In genomic region chr6:115241131-115241699, GRCm38 (mm10) we compare ENCODE assay signal across 20 mouse cellular contexts. TPM values are rescaled to one million over a fixed set of nuclear protein-coding genes. Genes with fewer than 3 reads are reported as not detected.
A peak's percentile ranks its signal among the peaks of the same experiment; 100 is the strongest.
DNase-seq lines count a peak whose midpoint lies in the region; ATAC-seq and TF ChIP-seq lines count a peak whose summit lies in the region.
"Had no signal": no experiment of that assay in that cellular context is flagged by ENCODE, and none has a peak within 500 bp of the region (broad histone marks: within the 10 kb centered on the region; RNA-seq: fewer than 3 reads in every experiment).

No protein-coding gene starts in this region.

- H3K36me3 ChIP-seq in heart, embryonic 14.5 days (ENCODE audit: control insufficient read depth, insufficient read depth, low read length) = no peaks in the 10 kb centered on the region
- H3K36me3 ChIP-seq in heart, embryonic 10.5 days = no peaks in the 10 kb centered on the region
- H3K36me3 ChIP-seq: limb, embryonic 13.5 days; midbrain, embryonic 15.5 days had no signal

- H3K9ac ChIP-seq in heart, embryonic 14.5 days (ENCODE audit: low read length) = no peak overlapping the region
- H3K9ac ChIP-seq: limb, embryonic 13.5 days; midbrain, embryonic 15.5 days; neural tube, embryonic 13.5 days had no signal

- no peak overlapping the region for H3K4me3 ChIP-seq in cerebellum, adult 2 months (replicated peaks; ENCODE audit: insufficient read depth, low read depth, low read length)
- no peak overlapping the region for H3K4me3 ChIP-seq in heart, embryonic 14.5 days (ENCODE audit: control insufficient read depth in 1 of 2, insufficient read depth in 1 of 2, low read depth in 1 of 2, low read length in 2 of 2)
- H3K4me3 ChIP-seq in heart, embryonic 10.5 days = no peak overlapping the region
- H3K4me3 ChIP-seq: limb, embryonic 13.5 days; midbrain, embryonic 15.5 days; neural tube, embryonic 13.5 days had no signal

- peak; percentile 44; the same call in 1 of the 2 replicates for ATAC-seq in heart, embryonic 14.5 days (ENCODE audit: insufficient number of reproducible peaks, insufficient read depth, low FRiP score, low read depth)
- no peak for ATAC-seq in frontal cortex, adult (ENCODE audit: low TSS enrichment)
- ATAC-seq: midbrain, embryonic 15.5 days; Patski had no signal

- intact Hi-C loops in left cerebral cortex, postnatal 4 days (cut with DNase I) = no loop called here
- intact Hi-C loops in left cerebral cortex, postnatal 25 days (cut with DNase I) = no loop called here

- peak overlapping the region; percentile 62 for H3K27ac ChIP-seq in cerebellum, adult 2 months (ENCODE audit: insufficient read depth, low read length)
- 0 out of 4 replicates have a peak overlapping the region, but pooled peaks of 1 of the 2 experiments have one; percentile 57 for H3K27ac ChIP-seq in heart, embryonic 14.5 days (replicated peaks in 1 of 2; ENCODE audit: control insufficient read depth in 1 of 2, insufficient read depth in 1 of 2, low read depth in 2 of 2, low read length in 2 of 2)
- no peak overlapping the region for H3K27ac ChIP-seq in heart, embryonic 10.5 days
- H3K27ac ChIP-seq: limb, embryonic 13.5 days; macrophage; midbrain, embryonic 15.5 days; neural tube, embryonic 13.5 days had no signal

- H3K9me3 ChIP-seq in heart, embryonic 14.5 days (ENCODE audit: control insufficient read depth, low read length) = no peaks in the 10 kb centered on the region
- no peaks in the 10 kb centered on the region for H3K9me3 ChIP-seq in heart, embryonic 10.5 days
- H3K9me3 ChIP-seq: limb, embryonic 13.5 days; midbrain, embryonic 15.5 days; neural tube, embryonic 13.5 days had no signal

- WGBS in cerebellum, adult 2 months = 63% methylated on average over 3 of the region's 3 CpGs
- WGBS in heart, embryonic 14.5 days = 16% methylated on average over 3 of the region's 3 CpGs
- WGBS in heart, embryonic 10.5 days = 48% methylated on average over 3 of the region's 3 CpGs

- peak overlapping the region; percentile 35; the same call in 1 of the 2 replicates for H3K4me2 ChIP-seq in heart, embryonic 14.5 days (ENCODE audit: low read length)
- H3K4me2 ChIP-seq: limb, embryonic 13.5 days; midbrain, embryonic 15.5 days; neural tube, embryonic 13.5 days had no signal

- peaks cover 72% of the 10 kb centered on the region for H3K4me1 ChIP-seq in cerebellum, adult 2 months (ENCODE audit: control insufficient read depth, insufficient read depth, low read length)
- peaks cover 4 to 7% of the 10 kb centered on the region in 2 experiments for H3K4me1 ChIP-seq in heart, embryonic 14.5 days (ENCODE audit: control insufficient read depth in 2 of 2, insufficient read depth in 2 of 2, low read length in 2 of 2)
- H3K4me1 ChIP-seq in heart, embryonic 10.5 days = peaks cover 15% of the 10 kb centered on the region; the same call in 1 of the 2 replicates
- H3K4me1 ChIP-seq: limb, embryonic 13.5 days; midbrain, embryonic 15.5 days; neural tube, embryonic 13.5 days had no signal

- no peak for TF ChIP-seq POLR2A in cerebellum, adult 2 months (IDR thresholded peaks at IDR 0.05; ENCODE audit: borderline replicate concordance, insufficient read depth, low read length)

- peak in 1 of 2 experiments; percentile 32 for DNase-seq in cerebellum, adult 2 months
- no peak for DNase-seq in cerebellum, adult 11-12 months
- no peak for DNase-seq in heart, embryonic 10.5 days (ENCODE audit: low spot score)
- DNase-seq in left cerebral cortex, postnatal 4 days = peak; percentile 20
- no peak for DNase-seq in left cerebral cortex, postnatal 25 days (ENCODE audit: low spot score in 2 of 2)
- peak; percentile 30 for DNase-seq in brain, adult 2 months (ENCODE audit: low read depth, low spot score)
- DNase-seq: cerebellum, adult 9-10 months; kidney, adult 18-20 months; kidney, postnatal 4 days; retina, postnatal 1 day; spleen, adult 18-20 months had no signal

- H3K27me3 ChIP-seq in cerebellum, adult 2 months (ENCODE audit: control insufficient read depth, insufficient read depth, low read length) = no peaks in the 10 kb centered on the region
- peaks cover 81% of the 10 kb centered on the region for H3K27me3 ChIP-seq in heart, embryonic 14.5 days (ENCODE audit: control insufficient read depth, insufficient read depth, low read length)
- H3K27me3 ChIP-seq in heart, embryonic 10.5 days (ENCODE audit: insufficient read depth, poor library complexity, severe bottlenecking) = peaks cover 78% of the 10 kb centered on the region
- H3K27me3 ChIP-seq: limb, embryonic 13.5 days; midbrain, embryonic 15.5 days; neural tube, embryonic 13.5 days; Patski had no signal

- TF ChIP-seq CTCF in cerebellum, adult 2 months (IDR thresholded peaks at IDR 0.05; ENCODE audit: borderline replicate concordance, insufficient read depth, low read depth, low read length) = no peak

RNA-seq across cellular contexts. Expression of gene Timp4, which starts 10.8 kb away (rescaled TPM):
- 111 and 118 TPM in 2 replicates for polyA plus RNA-seq in cerebellum, adult 2 months (2012; rRNA removed)
- 0.23 and 0.43 TPM in 2 replicates for polyA plus RNA-seq in heart, embryonic 14.5 days (2014; fragmentation: Nextera tagmentation; extraction: Ambion mirVana)
- 0.09 and 0.10 TPM in 2 replicates for polyA plus RNA-seq in heart, embryonic 10.5 days (2016; fragmentation: Nextera tagmentation; extraction: Ambion mirVana)
- total RNA-seq in left cerebral cortex, postnatal 4 days (2021) = 1 to 10 TPM; 3.9 to 4.1 TPM
- 10 to 100 TPM; 16.2 to 21.2 TPM for total RNA-seq in left cerebral cortex, postnatal 25 days (2021)
- polyA plus RNA-seq: macrophage had no signal

RNA-seq across cellular contexts. Expression of gene Gm17482, which starts 14.1 kb away (rescaled TPM):
- polyA plus RNA-seq in cerebellum, adult 2 months (2012; rRNA removed) = not detected in 2 replicates
- polyA plus RNA-seq in heart, embryonic 14.5 days (2014; fragmentation: Nextera tagmentation; extraction: Ambion mirVana) = not detected in 2 replicates
- polyA plus RNA-seq in heart, embryonic 10.5 days (2016; fragmentation: Nextera tagmentation; extraction: Ambion mirVana) = not detected in 2 replicates
- total RNA-seq in left cerebral cortex, postnatal 4 days (2021) = not detected
- not detected for total RNA-seq in left cerebral cortex, postnatal 25 days (2021)
- total RNA-seq: heart, postnatal 10 days had no signal
- polyA plus RNA-seq: embryonic facial prominence, embryonic 11.5 days; limb, embryonic 13.5 days; macrophage; midbrain, embryonic 15.5 days; neural tube, embryonic 13.5 days; Patski had no signal

Comparison
In these comparisons a context has a peak if more than half of its experiments do, and no peak if none do; other contexts are left out.
1. DNase-seq: peak in left cerebral cortex, postnatal 4 days (single experiment) and brain, adult 2 months (single experiment); none in cerebellum, adult 11-12 months (single experiment), heart, embryonic 10.5 days (single experiment) and left cerebral cortex, postnatal 25 days (0 of 2).
2. RNA of gene Timp4, which starts 10.8 kb away (polyA plus RNA-seq): 111 to 118 TPM in cerebellum, adult 2 months; 0.23 to 0.43 TPM in heart, embryonic 14.5 days and 0.09 to 0.10 TPM in heart, embryonic 10.5 days; every median in the first group is over 10 times any median in the second.